Mouse (Mus musculus) telencephalon, adult 2 months (tissue): ENCODE measurements around the gene Got1.

Experiments
- DNase-seq: peaks from one replicate; pipeline ENCODE4 v3.0.0-alpha.2; 2011; ENCODE audit warnings: low read depth, low spot score

The Got1 gene

GRCm38 (mm10) chr19:43524187-43525103 is at the start of gene Got1:
Gene Got1 (minus strand): TSS chr19:43524605.
- peak; percentile 99 for DNase-seq

- DNase-seq: peak; percentile 35
These were observed 46.7 kb upstream of the Got1 start for GRCm38 (mm10) chr19:43570831-43571790.

GRCm38 (mm10) chr19:43569133-43569532 is 44.7 kb upstream of the Got1 start:
- no peak for DNase-seq

DNA sequence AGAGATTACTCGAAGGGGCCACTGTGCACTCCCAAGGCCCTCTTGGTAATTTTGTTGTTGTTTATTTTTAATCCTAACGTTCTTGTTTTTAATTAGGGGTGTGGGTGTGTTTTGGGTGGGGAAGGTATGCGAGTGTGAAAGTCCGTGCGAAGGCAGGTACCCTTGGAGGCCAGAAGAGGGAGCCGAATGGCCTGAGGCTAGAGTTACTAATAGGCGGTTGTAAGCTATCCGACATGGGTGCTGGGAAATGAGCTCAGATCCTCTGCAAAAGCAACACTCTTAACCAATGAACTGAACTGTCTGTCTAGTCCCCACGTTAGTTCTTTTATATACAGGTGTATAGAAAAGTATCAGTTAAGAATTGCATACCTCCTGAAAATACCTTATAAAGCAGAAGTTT is 43.9 kb upstream of the Got1 start:
- no peak for DNase-seq

DNA sequence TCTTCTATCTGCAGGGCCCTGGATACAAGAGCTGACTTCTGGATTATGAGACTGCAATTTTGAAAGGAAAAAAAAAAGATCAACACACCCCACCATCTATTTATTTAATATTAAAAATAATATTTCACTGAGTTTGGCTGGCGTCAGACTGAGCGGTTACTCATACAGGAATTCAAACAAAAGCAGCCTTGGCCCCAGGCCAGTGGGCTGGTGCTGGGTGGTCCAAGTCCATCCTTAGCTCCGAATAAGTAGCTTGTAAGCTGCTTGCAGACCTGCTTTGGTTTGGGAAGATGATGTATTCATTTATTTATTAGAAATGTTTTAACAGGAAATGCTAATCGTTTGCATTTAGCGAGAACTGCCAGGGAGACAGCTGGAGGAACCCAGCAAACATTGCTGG is 38.8 kb upstream of the Got1 start:
- DNase-seq: no peak

DNA sequence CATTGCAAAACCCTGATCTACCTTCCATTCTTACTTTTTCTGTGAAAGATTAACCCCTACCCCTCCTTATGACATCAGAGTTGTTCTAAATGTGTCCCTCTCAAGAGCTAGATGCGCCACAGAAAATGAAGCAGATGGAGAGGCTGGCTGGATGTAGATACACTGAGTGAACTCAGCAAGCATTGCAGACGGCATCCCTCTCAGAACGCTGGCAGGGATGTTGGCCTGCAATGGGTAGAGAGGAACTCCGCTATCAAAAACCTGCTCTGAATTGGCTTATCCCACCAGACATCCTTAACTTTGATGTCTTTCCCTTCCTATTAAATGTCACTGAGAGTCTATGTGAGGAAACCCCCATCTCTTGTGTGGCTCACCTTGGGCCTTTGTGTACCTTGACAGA is 37.4 kb upstream of the Got1 start:
- no peak for DNase-seq

DNA sequence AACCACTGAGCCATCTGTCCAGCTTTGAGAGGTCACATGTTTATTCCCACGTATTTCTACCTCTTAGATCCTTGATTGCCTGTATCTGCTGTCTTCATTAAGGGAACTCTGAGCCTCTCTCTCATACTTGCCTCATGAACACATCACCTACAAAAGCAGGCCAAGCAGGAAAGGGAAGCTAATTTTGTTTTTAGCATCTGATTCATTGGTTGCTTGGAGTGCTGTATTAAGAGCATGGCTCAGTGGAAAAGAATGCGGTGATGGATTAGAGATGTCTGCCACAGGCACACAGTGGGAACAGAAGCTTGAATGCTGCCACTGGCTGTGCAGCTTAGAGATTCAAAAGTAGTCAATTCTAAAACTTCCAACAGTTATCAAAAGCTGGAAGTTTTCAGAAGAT is 35.8 kb upstream of the Got1 start:
- no peak for DNase-seq

DNA sequence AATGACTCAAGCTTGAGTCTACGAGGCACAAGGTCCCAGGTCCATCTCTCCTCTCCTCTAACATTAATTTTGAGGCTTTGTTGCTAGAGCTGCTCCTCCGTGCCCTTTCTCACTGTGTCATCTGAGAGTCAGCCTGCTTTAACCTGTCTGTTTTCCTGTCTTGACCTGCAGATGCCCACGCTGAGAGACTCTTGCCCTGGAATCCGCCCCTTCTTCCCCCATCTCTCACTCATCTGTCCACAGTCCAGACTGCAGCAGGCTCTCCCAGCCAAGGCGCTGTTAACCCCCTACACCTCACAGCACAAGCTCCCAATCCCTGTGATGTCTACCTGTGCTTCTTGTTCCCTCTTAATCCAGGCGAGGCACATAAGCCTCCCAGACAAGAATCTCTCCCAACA is 27.1 kb upstream of the Got1 start:
- DNase-seq: no peak

- no peak for DNase-seq
These were observed 26.5 kb upstream of the Got1 start for GRCm38 (mm10) chr19:43550706-43551492.

DNA sequence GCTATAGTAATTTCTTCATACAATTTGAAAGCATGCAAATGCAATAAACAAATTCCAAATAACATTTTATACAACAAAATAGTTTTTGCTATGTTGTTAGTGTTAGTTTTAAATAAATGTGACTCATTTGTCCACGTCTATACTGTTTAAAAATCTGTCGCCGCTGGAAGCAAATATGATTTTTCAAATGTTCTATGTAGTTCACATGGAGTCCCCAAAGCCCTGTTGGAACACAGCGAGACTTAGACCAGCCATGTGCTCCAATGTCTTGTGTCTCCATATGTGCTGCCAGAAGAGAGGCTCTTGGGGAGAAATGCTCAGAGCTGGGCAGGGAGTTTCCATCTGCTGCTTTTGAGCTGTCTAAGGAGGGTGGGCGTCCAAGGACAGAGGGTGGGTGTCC is 23.7 kb upstream of the Got1 start:
- DNase-seq: no peak

- DNase-seq: no peak
These were observed 22.1 kb upstream of the Got1 start for GRCm38 (mm10) chr19:43546337-43547117.

- DNase-seq: no peak
These were observed 11.0 kb upstream of the Got1 start for GRCm38 (mm10) chr19:43535372-43535771.

DNA sequence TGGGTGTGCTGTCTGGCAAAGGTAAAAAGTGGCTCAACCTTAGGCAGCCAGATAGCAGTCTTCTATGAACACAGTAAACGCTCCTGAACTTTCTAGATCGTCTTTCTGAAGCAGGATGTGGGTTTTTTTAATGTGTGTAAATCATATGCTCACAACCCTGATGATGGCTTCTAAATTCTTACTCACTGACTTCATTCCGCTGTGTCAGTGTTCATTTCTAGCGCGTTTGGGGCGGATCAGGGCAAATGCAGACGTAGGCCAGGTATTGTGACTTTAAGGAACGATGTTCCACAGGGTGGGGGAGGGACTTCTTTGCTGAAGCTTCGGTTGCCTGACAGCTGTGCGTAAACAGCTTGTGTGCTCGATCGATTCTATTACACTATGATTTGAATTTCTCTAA is 6.5 kb upstream of the Got1 start:
- DNase-seq: no peak

GRCm38 (mm10) chr19:43530197-43530770 is 5.9 kb upstream of the Got1 start:
- peak; percentile 89 for DNase-seq

DNA sequence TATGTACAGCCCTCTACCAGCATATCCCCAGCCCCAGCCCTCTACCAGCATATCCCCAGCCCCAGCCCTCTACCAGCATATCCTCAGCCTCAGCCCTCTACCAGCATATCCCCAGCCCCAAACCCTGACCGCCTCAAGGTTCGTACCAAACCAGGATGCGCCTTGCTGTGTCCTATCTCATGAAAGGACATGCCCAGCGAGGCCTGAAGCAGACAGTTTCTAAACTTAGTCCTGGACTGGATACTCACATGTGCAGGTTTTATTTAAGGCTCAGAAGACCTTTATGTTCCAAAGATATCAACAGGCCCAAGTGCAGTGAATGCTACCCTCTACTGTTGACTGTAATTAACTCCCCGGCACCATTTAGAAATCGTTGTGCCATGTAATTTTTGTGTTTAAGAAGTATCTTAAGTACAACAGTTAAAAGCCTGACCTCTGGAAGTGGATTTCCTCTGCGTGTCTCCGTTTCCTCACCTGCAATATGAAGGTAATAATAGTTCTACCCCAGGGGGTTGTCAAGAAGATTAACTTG is 3.7 kb upstream of the Got1 start:
- no peak for DNase-seq

- DNase-seq: no peak
These were observed 2.7 kb upstream of the Got1 start for GRCm38 (mm10) chr19:43527131-43527530.

DNA sequence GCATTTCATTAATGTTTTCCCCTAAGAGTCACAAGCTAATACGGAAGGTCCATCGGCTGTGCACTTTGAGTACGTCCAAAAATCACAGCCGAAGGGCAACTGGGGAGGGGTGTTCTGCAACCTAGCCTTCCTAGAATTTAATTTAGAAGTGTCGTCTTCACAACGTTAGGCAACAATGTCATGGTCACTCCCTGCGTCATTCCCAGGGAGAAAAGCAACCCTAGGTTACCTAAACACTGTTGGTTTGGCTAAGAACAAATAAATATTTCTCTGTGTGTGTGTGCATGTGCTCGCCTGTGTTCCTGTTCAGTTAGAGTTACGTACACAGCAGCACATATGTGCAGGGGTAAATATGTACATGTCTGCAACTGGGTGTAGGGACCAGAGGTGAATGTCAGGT is 1.6 kb upstream of the Got1 start:
- no peak for DNase-seq

DNA sequence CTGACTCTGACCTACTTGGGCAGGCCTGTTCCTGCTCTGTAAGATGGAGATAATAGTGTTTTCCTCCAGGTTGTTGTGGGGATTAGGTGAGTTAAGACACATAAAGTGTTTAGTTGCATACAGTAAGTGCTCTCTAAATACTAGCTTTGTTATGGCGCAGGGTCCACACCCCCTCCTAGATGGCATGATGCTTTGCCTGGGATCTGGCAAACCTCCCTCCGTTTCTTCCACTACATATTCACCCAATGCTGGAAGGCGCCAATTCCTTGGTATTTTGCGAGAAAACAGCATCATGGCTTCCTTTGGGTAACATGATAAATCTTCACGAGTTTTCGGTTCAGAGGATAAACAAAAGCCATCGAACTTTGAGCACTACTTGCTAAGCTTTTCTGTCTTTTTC is 1.2 kb upstream of the Got1 start:
- no peak for DNase-seq

DNA sequence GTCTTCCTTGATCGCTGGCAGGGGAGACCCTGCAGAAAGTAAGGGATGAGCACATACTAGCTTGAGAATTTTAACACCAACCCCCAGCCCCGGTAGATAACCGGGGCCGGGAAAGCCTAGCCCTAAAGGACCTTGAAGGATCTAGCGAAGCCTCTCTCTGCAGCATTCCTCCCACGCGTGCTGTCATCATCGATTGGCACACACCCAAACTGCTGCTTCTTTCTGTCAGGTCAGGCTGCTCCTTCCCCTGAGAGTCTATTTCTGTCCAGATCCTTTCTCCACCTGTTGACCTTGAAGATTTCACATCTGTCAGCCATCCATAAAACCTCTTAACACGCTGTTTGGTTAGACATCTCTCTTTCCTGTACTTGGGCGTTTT is 688 bp upstream of the Got1 start:
- DNase-seq: peak; percentile 72

DNA sequence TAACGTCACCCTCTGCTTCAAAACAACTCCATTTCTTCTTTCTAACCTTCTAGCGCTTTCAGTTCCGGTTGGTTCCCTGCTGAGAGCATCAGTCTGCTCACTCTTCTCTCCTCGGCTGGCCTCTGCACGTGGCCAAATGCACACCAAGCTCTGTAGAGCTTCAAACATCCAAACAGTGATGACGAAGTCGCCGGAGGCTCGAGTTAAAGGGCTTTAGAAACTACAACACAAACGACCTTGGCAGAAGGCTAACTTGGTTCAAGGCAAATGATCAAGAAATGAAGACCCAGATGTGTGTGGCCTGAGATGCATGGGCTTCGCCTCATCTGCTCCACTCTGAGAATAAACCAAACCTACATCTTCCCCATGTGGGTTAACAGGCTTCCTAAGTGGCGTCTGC is 854 bp downstream of the Got1 start:
- DNase-seq: no peak
